Mouse (Mus musculus) heart, postnatal 14 days (tissue): Measurements from ENCODE around the gene Lama5. TPM values are rescaled to one million over a fixed set of nuclear protein-coding genes. Genes with fewer than 3 reads are reported as not detected.
"Not testable (repeated sequence)": the region's sequence is repeated elsewhere in the genome, so short reads cannot be mapped to it uniquely, and the experiment has no call there.

ENCODE experiments used
- DNase-seq, 2 experiments: peaks; one replicate each; pipeline ENCODE4 v3.0.0; 2021 to 2022
- intact Hi-C: fragments of 180-260 bp; cut with DNase I; formaldehyde crosslinking; loops from one replicate; pipeline ENCODE4 v1.15.1; 2025
- long read RNA-seq, 2 experiments: library from polyadenylated mRNA; stranded (forward); transcript quantifications; one replicate each; pipeline ENCODE4 v2.0.0; 2021
- total RNA-seq, 2 experiments: library from RNA; stranded (reverse); gene quantifications; 2 replicates each; pipeline ENCODE4 v1.2.3; 2021

Gene Lama5
- total RNA-seq, result 10 to 100 TPM; 43.1 to 63.7 TPM
- long read RNA-seq, experiment 1, partial matches to known transcripts, result 12 of 13 reads
- long read RNA-seq, experiment 1, other reads (novel, unspliced or antisense), result 1 of 13 reads
- long read RNA-seq, experiment 2, full-length matches to known transcripts, result 1 of 10 reads
- long read RNA-seq, experiment 2, partial matches to known transcripts, result 9 of 10 reads
- long read RNA-seq, experiment 2, other reads (novel, unspliced or antisense), result 0 of 10 reads

DNA sequence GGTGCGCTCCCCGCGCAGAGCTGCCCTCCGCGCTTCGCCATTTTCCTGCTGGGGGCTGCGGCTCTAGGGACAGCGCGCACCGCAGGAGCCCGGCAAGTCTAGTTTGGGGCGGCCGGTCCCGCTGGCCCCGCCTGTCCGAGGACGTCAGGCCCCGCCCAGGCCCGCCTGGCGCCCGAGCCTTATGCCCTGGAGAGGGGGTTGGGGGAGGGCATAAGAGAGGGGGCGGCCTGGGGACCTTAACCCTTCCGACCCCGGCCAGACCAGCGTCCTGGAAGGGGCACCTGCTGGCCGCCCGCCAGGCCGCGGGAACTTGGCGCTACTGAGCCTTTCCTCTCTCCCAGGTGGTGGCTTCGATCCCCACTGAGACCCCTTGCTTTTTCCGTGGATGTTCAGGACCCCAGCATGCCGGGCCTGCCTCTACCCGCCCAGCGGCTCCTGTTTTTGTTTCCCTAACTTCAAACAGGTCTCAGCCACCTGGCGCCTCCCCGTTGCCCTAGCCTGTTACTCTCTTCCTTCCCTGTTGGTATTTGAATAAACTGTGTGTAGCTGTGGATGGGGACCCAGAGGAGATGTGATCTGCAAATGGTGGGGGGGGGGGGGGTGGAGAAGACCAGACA lies at the start of gene Lama5:
Gene Lama5, minus strand, starts transcription at position 98 of the 617 bp plus-strand sequence.
- peak; percentile 75 to 76 for DNase-seq
- intact Hi-C loops, result no loop called here

DNA sequence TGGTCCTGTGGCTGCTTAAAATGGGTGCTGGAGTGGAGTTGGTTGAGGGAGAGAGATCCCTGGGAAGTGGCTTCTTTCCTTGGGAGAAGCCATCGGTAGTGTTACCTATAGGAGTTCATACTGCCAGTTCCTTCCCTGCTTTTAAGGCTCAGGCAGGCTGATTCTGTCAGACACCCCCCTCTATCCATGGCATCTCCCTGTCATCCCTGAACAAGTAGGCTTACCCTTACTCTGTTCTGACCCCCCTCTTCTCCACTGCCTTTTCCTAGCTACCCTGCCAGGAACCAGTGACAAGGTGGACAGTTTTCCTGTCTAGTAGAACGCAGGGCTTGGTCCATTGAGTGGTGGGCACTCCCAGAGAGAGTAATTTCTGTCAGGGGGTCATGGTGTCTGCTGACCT lies 48.9 kb upstream of the Lama5 start:
- DNase-seq, result no peak
- intact Hi-C loops, result loop anchor here (2.0 kb wide), 1 partner anchor 158 kb away; no protein-coding TSS in a partner anchor

DNA sequence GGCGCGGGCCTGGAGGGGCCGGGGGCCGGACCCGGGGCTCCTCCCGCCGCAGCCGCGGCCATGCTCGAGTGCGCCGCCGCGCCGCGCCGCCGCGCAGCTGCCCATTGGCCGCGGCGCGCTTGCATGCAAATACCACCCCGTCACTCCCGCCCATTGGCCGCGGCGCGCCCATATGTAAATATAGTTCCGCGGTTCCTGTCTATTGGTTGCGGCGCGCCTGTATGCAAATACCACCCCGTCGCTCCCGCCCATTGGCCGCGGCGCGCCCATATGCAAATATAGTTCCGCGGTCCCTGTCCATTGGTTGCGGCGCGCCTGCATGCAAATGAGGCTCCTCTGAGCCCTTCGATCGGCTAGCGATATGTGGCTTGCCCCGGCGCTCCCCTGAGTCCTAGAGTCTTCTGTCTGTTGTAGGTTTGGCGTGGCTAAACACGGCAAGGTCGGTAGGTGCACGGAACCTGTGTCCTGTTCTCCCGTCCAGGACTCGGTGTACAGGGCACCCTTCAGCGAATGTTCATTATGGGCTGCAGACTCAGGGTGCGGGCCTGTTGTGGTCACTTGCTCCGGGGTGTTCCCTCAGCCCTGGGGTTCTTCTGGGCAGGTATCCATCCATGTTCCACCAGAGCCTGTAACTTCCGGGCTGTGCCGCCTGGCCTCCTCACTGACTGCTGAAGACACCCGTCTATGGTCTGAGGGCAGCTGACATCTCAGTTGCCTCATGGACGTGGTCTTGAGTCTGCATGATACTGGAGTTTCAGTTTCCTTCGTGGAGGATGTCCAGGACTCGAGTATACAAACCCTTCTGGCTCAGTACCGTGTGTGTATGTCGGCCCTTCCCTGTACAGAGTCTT lies 48.0 kb upstream of the Lama5 start, which contains the start of gene Cables2:
Gene Cables2, minus strand, starts transcription at position 103 of the 851 bp plus-strand sequence.
- intact Hi-C loops, result loop anchor here (2.0 kb wide), 1 partner anchor 159 kb away; no protein-coding TSS in a partner anchor
- peak; percentile 89 to 96 for DNase-seq

DNA sequence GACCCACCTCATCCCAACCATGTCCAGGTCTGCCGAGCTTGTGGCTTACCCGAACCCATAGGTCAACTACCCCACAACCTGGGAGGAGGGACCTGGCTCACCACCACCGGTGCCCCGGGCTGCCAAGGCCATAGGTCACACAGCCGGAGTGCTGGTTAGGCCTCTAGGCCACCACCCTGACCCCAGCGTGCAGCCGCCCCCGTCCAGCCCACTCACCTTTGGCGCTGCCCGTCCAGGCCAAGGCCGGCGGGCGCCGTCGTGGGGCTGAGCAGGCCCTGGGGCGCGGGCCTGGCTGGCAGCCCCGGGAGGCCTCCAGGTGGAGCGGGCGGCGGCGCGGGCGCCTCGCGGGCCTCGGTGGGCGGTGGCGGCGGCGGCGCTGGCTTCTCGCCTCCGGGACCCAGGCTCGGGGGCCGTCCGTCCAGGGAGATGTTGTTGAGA lies 47.2 kb upstream of the Lama5 start:
- intact Hi-C loops, result no loop called here
- DNase-seq, result no peak

DNA sequence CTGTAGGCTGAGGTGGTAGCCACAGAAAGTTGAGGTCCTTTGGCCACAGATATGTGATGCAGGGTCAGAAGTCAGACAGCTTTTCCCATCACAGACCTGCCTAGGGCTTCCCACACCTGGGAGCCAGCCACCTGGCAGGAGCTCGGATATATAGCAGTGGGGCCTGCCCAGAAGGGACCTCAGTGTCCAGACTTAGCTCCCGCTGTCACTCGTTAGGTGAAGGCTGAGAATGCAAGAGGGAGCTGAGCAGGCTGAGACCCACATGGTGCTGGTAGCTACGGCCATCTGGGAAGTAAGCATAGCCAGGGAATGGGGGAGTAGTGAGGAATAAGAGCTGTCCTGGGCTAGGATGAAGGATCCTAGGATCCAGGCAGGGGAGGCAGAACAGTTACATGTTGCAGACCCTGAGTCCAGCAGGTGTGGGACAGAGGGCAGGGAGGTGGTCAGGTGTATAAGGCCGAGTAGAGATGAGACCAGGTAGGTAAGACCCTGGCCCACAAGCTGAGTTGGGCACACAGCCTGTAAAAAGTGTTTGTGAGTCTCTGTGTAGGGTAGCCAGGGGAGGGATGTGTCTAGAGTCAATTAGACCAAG lies 46.2 kb upstream of the Lama5 start:
- intact Hi-C loops, result no loop called here
- DNase-seq, result no peak

DNA sequence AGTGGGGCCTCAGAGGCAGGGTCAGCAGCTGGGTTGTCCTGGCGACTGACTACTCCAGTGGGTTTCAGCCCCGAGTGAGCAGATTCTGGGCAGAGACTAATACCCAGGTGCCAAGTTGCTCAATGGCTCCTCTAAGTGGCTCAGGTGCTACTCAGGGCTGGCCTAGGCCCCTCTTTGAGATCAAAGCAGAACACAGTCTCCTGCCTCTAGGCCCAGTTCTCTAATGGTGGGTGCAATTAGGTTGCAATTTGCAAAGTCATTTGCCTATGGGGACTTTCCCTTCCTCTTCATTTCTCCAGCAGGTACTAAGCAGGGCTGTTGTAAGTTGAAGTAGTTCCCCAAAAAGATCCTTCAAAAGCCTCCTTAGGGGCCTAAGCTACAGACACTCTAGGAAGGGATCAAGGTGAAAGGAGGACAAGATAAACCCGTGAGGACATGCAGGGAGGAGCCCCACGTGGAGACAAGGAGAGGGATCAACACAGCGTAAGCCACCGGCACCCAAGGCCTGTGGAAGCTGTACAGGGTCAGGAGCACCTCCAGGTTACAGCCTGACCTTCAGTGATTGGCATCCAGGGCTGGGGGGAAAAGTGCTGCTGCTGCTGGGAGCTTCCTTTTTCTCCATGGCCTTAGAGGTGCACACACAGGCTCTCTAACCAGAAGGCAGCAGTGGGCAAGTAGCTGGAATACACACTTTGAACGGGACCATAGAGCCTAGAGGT lies 45.0 kb upstream of the Lama5 start:
- no peak for DNase-seq
- intact Hi-C loops, result no loop called here

DNA sequence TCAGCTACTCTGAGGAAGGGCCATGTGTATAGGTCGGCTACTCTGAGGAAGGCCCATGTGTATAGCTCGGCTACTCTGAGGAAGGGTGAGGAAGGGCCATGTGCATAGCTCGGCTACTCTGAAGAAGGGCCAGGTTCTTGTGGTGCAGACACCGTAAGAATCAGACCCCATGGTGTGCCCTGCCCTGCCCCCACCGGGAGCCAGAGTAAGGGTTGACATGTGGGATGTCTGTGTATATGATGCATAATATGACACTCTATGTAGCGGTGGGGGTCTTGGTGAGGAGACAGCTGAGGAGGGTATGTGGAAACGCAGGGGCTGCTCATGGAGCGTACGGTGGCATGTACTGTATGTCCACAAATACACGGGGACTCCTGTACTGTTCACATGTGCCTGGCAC lies 43.7 kb upstream of the Lama5 start:
- DNase-seq, result no peak
- intact Hi-C loops, result no loop called here

DNA sequence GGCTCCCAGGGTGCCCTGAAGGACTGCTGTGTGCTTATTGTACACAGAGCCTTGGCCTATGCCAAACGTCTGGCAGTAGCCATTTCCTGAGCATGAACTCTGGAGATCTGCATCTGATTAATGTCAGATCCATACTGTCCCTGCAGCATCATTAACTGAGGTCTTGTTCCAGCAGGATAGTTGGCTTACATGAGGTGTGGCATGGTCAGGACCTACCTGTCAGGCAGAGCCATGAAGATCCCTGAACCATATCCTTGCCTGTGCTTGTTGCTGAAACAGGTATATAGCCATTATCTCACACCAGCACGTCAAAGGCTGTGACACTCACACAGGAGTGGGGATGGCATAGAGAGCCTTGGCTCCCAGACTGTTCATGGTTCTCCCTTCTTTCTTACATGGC lies 42.3 kb upstream of the Lama5 start:
- no peak for DNase-seq
- intact Hi-C loops, result no loop called here

DNA sequence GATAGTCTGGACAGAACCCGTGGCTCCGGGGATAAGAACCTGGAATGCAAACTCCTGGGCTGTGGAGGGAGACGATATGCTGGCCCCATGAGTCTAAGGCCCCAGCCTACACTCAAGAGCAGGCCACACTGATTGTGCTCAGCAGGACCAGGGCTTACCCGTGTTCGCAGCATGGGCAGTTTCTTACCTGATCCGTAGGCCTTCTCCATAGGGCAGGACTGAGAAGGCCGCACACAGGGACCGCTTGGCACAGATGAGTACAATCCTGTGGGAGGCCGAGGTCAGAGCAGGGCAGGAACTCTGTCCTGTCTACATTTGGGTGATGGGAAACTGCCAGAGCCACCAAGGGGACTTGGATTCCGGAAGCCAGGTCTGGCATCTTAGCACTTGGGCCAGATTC lies 37.2 kb upstream of the Lama5 start:
- no peak for DNase-seq
- intact Hi-C loops, result no loop called here

DNA sequence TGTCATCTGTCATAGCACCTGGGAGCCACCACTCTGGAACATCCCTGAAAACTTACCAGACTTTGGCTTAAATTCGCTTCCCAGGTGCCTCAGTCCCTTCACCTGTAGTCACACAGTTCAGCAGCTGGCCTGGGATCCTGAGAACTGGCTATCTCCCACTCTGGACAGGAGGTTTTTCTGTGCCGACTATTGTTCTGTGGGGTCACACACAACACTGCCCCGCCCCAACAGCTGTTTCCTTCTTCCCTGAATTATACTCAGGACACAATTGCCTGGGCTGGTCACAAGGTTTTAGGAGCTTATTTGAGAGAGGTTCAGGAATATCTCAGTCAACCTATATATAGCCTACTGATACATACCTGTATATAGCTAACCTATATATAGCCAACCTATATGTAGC lies 36.8 kb upstream of the Lama5 start:
- DNase-seq, result peak; percentile 44 to 50
- intact Hi-C loops, result no loop called here

DNA sequence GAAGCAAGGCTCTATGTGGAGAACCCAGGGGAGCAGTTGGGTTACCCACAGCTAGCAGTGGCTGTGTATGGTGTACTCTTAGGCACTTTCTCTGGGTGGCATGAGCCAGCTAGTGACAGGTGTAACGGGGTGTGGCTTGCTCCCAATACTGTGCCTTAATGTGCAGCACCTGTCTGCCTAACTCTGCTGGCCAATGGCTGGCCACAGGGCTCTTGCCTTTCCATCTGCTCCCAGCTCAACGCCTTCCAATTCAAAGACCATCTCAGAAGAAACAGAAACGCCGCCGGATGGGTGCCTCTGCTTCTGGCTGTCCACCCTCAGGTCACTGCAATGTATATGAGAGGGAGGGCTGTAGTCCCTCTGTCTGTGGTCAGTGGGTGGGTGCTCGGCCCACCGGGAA lies 36.2 kb upstream of the Lama5 start:
- DNase-seq, result no peak
- intact Hi-C loops, result no loop called here

DNA sequence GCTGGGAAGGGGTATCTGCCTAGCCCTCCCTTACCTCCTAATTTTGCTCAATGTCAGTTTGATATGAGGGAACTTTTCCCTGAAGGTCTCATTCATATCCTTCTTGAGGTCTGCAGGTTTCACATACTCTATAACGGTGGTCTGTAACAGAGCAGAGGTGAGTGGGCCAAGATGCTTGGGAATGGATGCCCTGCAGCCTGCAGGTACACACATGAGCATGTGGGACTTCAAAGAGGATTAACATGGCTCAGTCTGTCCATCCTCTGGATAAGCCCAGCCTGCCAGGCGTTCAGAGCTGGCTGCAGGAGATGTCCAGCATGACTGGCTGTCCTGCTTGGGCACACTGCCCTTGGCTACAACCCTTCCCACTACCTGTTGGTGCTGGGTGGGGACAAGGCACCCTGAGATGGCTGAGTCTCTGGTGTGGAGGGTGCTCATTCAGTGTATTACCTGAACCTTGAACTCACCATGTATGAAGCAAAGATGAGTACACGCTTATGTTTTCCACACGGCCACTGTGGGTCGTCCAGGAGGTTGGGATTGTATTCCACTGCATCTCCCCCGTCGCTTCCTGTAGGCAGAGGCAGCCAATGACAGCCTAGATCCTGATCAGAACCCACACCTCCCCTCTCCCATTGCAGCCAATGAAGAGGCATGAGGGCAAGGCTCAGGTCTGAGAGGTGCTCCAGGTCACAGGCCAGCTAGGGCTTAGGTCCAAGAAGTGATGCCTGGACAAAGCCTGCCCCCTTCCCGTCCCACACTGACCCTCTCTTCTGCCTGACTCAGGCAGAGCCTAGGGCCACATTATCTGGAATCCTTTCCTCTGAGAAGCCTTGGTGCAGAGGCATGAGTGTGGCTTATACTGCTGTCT lies 35.2 kb upstream of the Lama5 start:
- no peak for DNase-seq
- intact Hi-C loops, result no loop called here

DNA sequence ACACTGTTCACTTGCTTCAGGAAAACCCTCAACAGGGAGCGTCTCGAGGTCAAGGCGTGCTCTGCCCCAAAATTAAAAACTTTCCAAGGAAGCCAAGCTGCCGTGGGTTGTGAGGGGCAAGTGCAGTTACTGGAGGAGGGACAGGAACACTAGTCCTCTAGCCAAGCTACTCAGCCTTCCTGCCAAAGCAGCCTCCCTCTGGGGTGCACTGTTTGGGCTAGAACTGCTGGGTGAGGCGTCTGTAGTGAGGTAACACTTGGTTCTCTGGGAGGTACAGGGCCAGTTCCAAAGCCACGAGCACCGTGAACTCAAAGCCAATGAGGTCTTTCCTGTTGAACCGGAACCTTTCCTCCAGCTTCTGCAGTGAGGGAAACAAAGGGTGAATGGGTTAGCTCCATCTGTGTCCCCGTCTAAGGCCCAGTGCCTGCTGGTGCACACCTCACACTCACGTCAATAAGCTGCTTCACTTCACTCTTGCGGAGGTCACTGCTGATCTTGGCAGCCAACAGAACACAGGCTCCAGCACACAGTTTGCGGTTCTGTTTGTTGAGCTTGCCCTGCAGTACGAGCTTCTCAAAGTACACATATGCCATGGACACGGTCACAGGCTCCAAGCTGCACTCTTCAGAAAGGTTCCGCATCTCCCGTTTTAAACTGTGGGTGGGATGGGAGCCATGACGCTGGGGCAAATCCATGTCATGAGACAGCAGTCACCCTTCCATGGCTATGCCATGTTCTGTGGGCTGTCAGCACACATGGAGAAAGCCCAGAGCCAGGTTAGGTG lies 34.4 kb upstream of the Lama5 start:
- not testable (repeated sequence) for DNase-seq
- intact Hi-C loops, result loop anchor here (10.0 kb wide), 1 partner anchor 345 kb away; no protein-coding TSS in a partner anchor

DNA sequence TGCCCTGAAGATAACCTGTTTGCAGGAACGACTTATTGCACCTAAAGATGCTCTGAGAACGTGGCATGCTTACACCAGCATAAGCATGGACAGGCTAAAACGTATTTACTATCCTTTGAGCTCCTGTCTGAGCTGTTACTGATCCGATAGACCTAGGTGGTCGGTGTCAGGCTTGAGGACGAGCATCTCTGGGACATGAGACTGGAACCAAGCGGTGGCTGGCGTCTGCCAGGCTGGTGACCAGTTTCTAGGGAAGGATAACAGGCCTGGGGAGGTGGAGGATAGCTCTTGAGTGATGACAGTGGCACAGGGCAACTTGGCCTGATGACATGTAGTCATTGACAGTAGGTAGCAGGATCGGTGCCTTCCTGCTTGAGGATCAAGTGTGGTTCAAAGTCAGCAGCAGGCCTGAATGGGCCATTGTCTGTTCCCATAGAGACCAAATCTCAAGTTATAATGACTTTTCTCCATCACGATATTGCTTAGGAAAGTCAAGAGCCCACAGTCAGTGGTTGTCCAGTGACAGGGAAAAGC lies 33.4 kb upstream of the Lama5 start:
- DNase-seq, result not testable (repeated sequence)

DNA sequence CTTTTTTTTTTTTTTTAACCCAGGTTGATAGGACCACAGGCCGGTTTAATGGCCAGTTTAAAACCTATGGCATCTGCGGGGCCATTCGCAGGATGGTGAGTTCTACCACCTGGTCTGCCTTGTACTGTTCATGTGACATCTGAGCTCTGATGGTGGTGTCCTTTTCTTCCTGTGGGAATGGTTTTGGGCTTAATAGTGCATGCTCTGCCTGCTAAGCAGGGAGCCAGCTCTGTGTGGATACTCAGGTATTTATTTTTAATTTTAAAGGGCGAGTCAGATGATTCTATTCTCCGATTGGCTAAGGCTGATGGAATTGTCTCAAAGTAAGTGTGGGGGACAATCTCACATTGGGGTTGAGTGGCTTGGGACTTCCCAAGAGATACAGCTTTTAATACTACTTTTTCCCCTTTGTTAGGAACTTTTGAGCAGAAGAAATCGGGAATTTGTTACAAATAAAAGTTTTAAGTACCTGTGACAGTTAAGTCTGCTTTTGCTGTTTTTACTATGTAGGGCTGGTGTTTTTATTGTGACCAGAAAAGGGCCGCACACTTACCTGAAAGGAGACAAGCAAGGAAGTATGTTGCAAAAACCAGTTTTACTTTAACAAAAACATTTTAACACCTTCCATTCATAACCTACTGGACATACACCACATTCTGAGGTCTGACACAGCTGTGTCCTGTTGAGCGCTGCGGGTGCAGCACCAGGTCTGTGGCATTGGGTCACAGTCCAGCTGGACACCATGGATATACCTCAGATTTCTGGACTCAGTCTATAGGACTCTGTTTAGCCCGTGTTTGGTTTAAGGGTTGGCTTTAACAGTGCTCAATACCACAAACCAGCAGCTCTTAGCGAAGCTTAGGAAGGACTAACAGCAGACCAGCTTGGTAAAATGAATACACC lies 32.6 kb upstream of the Lama5 start:
- no peak for DNase-seq
- intact Hi-C loops, result loop anchor here (10.0 kb wide), 1 partner anchor 343 kb away; no protein-coding TSS in a partner anchor

More for the DNA sequence above, 33.4 kb upstream of the Lama5 start:
- intact Hi-C loops, result loop anchor here (10.0 kb wide), 1 partner anchor 344 kb away; no protein-coding TSS in a partner anchor

DNA sequence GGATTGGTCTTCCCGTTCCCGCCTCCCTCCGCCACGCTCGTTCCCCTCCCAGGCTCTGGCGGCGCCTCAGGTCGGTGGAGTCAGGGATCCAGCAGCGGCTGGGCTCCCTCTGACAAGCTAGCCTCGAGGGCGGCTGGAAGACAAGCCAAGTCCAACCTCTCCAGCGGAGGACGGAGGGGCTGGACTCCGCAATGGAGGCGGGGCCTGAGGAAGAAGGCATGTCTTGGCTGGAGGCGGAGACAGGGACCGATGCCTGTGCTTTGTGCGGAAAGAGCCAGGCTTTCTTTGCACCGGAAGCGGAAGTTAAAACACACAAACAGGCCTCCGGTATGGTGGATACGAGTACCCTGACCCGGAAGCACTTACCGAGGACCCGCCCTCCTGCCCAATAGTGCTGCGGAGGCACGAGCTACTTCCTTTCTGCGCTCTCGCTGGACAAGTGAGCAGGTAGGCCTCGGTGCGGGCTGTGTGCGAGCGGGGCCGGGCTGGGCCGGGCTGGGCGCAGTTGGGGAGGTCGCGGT lies 31.4 kb upstream of the Lama5 start, which contains the start of gene Rps21:
Gene Rps21, plus strand, starts transcription at position 377 of the 521 bp plus-strand sequence.
- peak; percentile 96 to 97 for DNase-seq
- intact Hi-C loops, result loop anchor here (10.0 kb wide), 1 partner anchor 342 kb away; no protein-coding TSS in a partner anchor
